Mouse (Mus musculus): ENCODE results near the gene Obp1b.
"Not testable (repeated sequence)": the region's sequence is repeated elsewhere in the genome, so short reads cannot be mapped to it uniquely, and the experiment has no call there.

The Obp1b gene

DNA sequence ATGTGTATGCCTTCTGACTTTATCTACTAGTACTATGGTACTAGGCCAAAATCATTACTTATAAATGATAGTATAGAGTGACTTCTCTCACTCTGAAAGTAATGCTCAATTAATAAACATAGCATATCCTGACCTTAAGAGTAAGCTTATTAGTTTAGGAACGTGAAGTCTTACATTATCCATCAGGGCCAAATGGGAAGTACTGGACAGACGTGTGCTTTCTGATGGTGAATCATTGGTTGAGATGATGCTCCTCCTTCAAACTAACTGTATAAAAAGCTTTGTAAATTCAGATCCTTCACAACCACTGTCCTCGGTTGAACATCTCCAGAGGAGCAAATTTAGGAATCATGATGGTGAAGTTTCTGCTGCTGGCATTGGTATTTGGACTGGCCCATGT is at the start of gene Obp1b:
Obp1b (plus strand) TSS at position 301 of the 400 bp plus-strand sequence.
- in situ Hi-C loops (cut with MseI, MboI): not testable (repeated sequence)

GRCm38 (mm10) chrX:78202220-78202619 is 15.6 kb downstream of the Obp1b start:
- in situ Hi-C loops (cut with MseI, MboI): not testable (repeated sequence)

DNA sequence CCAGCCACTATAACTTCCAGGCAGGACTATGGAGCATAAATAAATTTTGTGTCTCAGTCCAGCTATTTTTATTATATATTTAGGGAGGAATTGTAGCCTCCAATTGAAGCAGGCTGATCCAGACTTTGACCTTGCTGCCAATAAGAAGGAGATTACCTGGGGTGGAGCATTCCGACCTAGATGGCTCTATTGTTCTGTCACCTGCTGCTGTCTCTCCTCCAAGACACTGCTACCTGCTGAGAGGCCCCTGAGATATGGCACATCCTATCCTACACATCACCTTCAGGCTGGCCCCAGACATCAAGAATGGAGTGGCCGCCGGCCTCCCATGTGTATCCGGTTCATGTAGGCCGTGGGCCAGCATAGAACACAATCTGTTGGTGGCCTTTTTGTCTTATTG is 16.3 kb downstream of the Obp1b start:
- in situ Hi-C loops (cut with MseI, MboI): no loop called here

Measured in mouse trophoblast stem cell (cell line).